Mouse (Mus musculus) ES-E14 (cell line): ENCODE results near the gene Lilra5.
"Not testable (repeated sequence)": the region's sequence is repeated elsewhere in the genome, so short reads cannot be mapped to it uniquely, and the experiment has no call there.

Experiments used
- CHD2 ChIP-seq: IDR thresholded peaks from 2 replicates; pipeline ENCODE4 v1.6.1; 2014; ENCODE audit warnings: mild to moderate bottlenecking, low read depth, low read length, inconsistent platforms
- MAFK ChIP-seq: IDR thresholded peaks from 2 replicates; pipeline ENCODE4 v1.6.1; 2014; ENCODE audit warnings: mild to moderate bottlenecking, low read depth, low read length, inconsistent platforms; ENCODE audit not compliant: insufficient read depth
- ZC3H11A ChIP-seq: IDR thresholded peaks from 2 replicates; pipeline ENCODE4 v1.6.1; 2012; ENCODE audit warnings: low read depth, mild to moderate bottlenecking, inconsistent platforms, low read length, borderline replicate concordance

DNA sequence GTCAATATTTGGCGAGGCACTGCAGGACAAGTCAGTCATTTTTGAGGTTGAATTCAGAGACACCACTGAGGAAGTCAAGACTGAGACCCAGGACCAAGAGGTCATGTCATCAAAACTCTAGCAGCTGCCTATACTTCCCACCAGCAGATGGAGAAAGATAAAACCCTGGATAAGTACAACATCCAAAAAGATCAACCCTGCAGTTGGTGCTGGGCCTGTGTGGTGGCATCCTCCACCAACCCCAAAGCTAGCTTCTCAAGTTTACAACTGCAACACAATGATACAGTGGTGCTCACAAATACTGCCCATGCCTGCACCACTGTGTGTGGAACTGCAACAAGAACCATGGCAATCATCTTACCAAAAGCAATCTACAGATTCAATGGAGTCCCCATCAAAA, 34.6 kb downstream of the Lilra5 start:
- TF ChIP-seq CHD2, ZC3H11A, MAFK: not testable (repeated sequence)
